In the genomic region with DNA sequence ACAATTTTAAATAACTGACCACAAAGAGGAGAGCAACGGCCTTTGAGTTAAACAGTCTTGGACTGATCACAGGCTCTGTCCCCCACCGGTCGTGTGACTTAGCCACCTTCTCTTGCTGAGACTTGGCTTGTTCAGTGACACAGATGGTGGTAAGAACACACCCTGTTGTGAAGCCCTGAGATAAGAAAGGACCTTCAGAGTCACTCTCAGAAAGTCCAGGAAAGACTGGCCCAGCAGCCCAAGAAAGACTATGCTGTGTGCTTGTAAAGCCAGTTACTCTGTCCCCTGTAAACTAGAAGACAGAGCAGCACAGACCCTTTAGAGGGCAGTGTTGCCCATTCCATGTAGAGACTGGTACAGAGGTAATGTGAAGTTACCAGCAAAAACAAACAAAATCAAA, we compare ENCODE assay signal across 8 mouse cellular contexts. TPM values are rescaled to one million over a fixed set of nuclear protein-coding genes. Genes with fewer than 3 reads are reported as not detected.
DNase-seq lines count a peak whose midpoint lies in the region; ATAC-seq and TF ChIP-seq lines count a peak whose summit lies in the region.

No protein-coding gene starts in this region.

- H3K4me2 ChIP-seq in hindbrain, postnatal 0 days (ENCODE audit: low read depth, low read length): no peak overlapping the region; the same call in 1 of the 2 replicates
- H3K4me2 ChIP-seq in lung, postnatal 0 days (replicated peaks; ENCODE audit: low read depth, low read length): peak overlapping the region; percentile 84

- H3K4me1 ChIP-seq in thymus, adult 2 months (replicated peaks; ENCODE audit: control insufficient read depth, insufficient read depth, low read length): peaks cover 31% of the 10 kb centered on the region
- 0 out of 2 replicates have a peak, but pooled peaks cover 5% of the 10 kb centered on the region for H3K4me1 ChIP-seq in hindbrain, postnatal 0 days (ENCODE audit: insufficient read depth, low read length)
- H3K4me1 ChIP-seq in lung, postnatal 0 days (ENCODE audit: insufficient read depth, low read depth, low read length): no peaks in the 10 kb centered on the region; the same call in 1 of the 2 replicates

- ATAC-seq in hindbrain, postnatal 0 days: 0 out of 2 replicates have a peak, but pooled peaks have one; percentile 49
- 0 out of 2 replicates have a peak, but pooled peaks have one; percentile 19 for ATAC-seq in lung, postnatal 0 days

- TF ChIP-seq POLR2A in thymus, adult 2 months (IDR thresholded peaks at IDR 0.05; ENCODE audit: control insufficient read depth, extremely low read depth, insufficient read depth, low read length, poor library complexity): no peak

- DNase-seq in cerebellum, adult 11-12 months: peak; percentile 21
- DNase-seq in cerebellum, adult 11 months: no peak
- DNase-seq in thymus, adult 2 months: peak; percentile 43
- no peak for DNase-seq in thymus, adult 18-20 months
- DNase-seq in hindbrain, postnatal 0 days (ENCODE audit: low spot score): peak; percentile 71
- peak; percentile 34 for DNase-seq in lung, postnatal 0 days (ENCODE audit: low spot score)
- peak; percentile 57 for DNase-seq in thymus, postnatal 4 days
- DNase-seq in right cerebral cortex, adult 18-20 months: no peak

- no peak overlapping the region for H3K27ac ChIP-seq in thymus, adult 2 months (ENCODE audit: control insufficient read depth, insufficient read depth, low read length)
- no peak overlapping the region for H3K27ac ChIP-seq in hindbrain, postnatal 0 days
- H3K27ac ChIP-seq in lung, postnatal 0 days (ENCODE audit: low read length): no peak overlapping the region

- H3K9ac ChIP-seq in hindbrain, postnatal 0 days (replicated peaks; ENCODE audit: low read length): no peak overlapping the region
- no peak overlapping the region for H3K9ac ChIP-seq in lung, postnatal 0 days (replicated peaks; ENCODE audit: low read depth)

- TF ChIP-seq EP300 in lung, postnatal 0 days (IDR thresholded peaks at IDR 0.05): no peak

- H3K36me3 ChIP-seq in thymus, adult 2 months (ENCODE audit: control insufficient read depth, insufficient read depth, low read length): no peaks in the 10 kb centered on the region
- no peaks in the 10 kb centered on the region for H3K36me3 ChIP-seq in hindbrain, postnatal 0 days (ENCODE audit: insufficient read depth, low read length)
- no peaks in the 10 kb centered on the region for H3K36me3 ChIP-seq in lung, postnatal 0 days (ENCODE audit: insufficient read depth, low read length)

- H3K27me3 ChIP-seq in thymus, adult 2 months (ENCODE audit: control insufficient read depth, insufficient read depth, low read length): no peaks in the 10 kb centered on the region
- no peaks in the 10 kb centered on the region for H3K27me3 ChIP-seq in hindbrain, postnatal 0 days (ENCODE audit: insufficient read depth, low read length)
- H3K27me3 ChIP-seq in lung, postnatal 0 days (replicated peaks; ENCODE audit: insufficient read depth, low read length): no peaks in the 10 kb centered on the region

- TF ChIP-seq CTCF in thymus, adult 2 months (IDR thresholded peaks at IDR 0.05; ENCODE audit: borderline replicate concordance, control insufficient read depth, extremely low read depth, insufficient read depth, low read length, poor library complexity): no peak
- peak; percentile 57 for TF ChIP-seq CTCF in hindbrain, postnatal 0 days (IDR thresholded peaks at IDR 0.05; ENCODE audit: low read depth)
- peak; percentile 63 for TF ChIP-seq CTCF in lung, postnatal 0 days (IDR thresholded peaks at IDR 0.05)

- H3K9me3 ChIP-seq in hindbrain, postnatal 0 days (ENCODE audit: low read length): no peaks in the 10 kb centered on the region
- H3K9me3 ChIP-seq in lung, postnatal 0 days (ENCODE audit: low read length): no peaks in the 10 kb centered on the region

- WGBS in thymus, adult 2 months: 85% methylated on average over 3 of the region's 3 CpGs
- WGBS in hindbrain, postnatal 0 days: 53% methylated on average over 3 of the region's 3 CpGs
- 58% methylated on average over 3 of the region's 3 CpGs for WGBS in lung, postnatal 0 days

- H3K4me3 ChIP-seq in thymus, adult 2 months (ENCODE audit: control insufficient read depth, insufficient read depth, low read length): no peak overlapping the region
- no peak overlapping the region for H3K4me3 ChIP-seq in hindbrain, postnatal 0 days (ENCODE audit: low read length)
- H3K4me3 ChIP-seq in lung, postnatal 0 days (ENCODE audit: low read depth, low read length): no peak overlapping the region

RNA-seq across cellular contexts. Expression of a gene that starts 3.2 kb away (rescaled TPM):
- 1.1 and 1.6 TPM in 2 replicates for polyA plus RNA-seq in thymus, adult 2 months (2012; rRNA removed)
- 6.3 and 7.0 TPM in 2 replicates for total RNA-seq in hindbrain, postnatal 0 days (2014; rRNA removed)
- polyA plus RNA-seq in hindbrain, postnatal 0 days (2015; fragmentation: Nextera tagmentation; extraction: Ambion mirVana): 4.2 and 4.8 TPM in 2 replicates
- polyA plus RNA-seq in lung, postnatal 0 days (2015; fragmentation: Nextera tagmentation; extraction: Ambion mirVana): 3.5 and 4.2 TPM in 2 replicates

RNA-seq across cellular contexts. Expression of a gene that starts 26.7 kb away (rescaled TPM):
- 83.8 and 96.2 TPM in 2 replicates for polyA plus RNA-seq in thymus, adult 2 months (2012; rRNA removed)
- total RNA-seq in hindbrain, postnatal 0 days (2014; rRNA removed): 21.7 and 40.5 TPM in 2 replicates
- 60.5 TPM in 2 replicates for polyA plus RNA-seq in hindbrain, postnatal 0 days (2015; fragmentation: Nextera tagmentation; extraction: Ambion mirVana)
- 91.6 and 97.1 TPM in 2 replicates for polyA plus RNA-seq in lung, postnatal 0 days (2015; fragmentation: Nextera tagmentation; extraction: Ambion mirVana)

Comparison
In these comparisons a context has a peak if more than half of its experiments do, and no peak if none do; other contexts are left out.
1. DNase-seq: peak in cerebellum, adult 11-12 months (single experiment), thymus, adult 2 months (single experiment), hindbrain, postnatal 0 days (single experiment), lung, postnatal 0 days (single experiment) and thymus, postnatal 4 days (single experiment); none in cerebellum, adult 11 months (single experiment), thymus, adult 18-20 months (0 of 2) and right cerebral cortex, adult 18-20 months (single experiment).